Mouse (Mus musculus) embryonic facial prominence, embryonic 12.5 days (tissue): ENCODE data around the gene Ltb4r1. TPM values are rescaled to one million over a fixed set of nuclear protein-coding genes. Genes with fewer than 3 reads are reported as not detected.
A peak's percentile ranks its signal among the peaks of the same experiment; 100 is the strongest.

Source experiments
- ATAC-seq: fragments of 200-750 bp; cut with Nextera tagmentation; 2 replicates; pipeline ENCODE4 v1.8.0; 2017; ENCODE audit not compliant: insufficient number of reproducible peaks, insufficient read depth, low FRiP score, low TSS enrichment
- H3K27ac ChIP-seq: fragments of 300-500 bp; sonication (generic); 2 replicates; pipeline ENCODE4 v1.5.1; 2016; ENCODE audit warnings: mild to moderate bottlenecking
- H3K27me3 ChIP-seq: fragments of 300-500 bp; sonication (generic); 2 replicates; pipeline ENCODE4 v1.6.1; 2016; ENCODE audit warnings: mild to moderate bottlenecking, moderate library complexity
- H3K36me3 ChIP-seq: fragments of 300-500 bp; sonication (generic); 2 replicates; pipeline ENCODE4 v1.6.1; 2016; ENCODE audit warnings: mild to moderate bottlenecking
- H3K4me1 ChIP-seq: fragments of 300-500 bp; sonication (generic); 2 replicates; pipeline ENCODE4 v1.6.1; 2016
- H3K4me2 ChIP-seq: fragments of 300-500 bp; sonication (generic); replicated peaks from 2 replicates; pipeline ENCODE4 v1.6.1; 2016; ENCODE audit warnings: mild to moderate bottlenecking, moderate library complexity
- H3K4me3 ChIP-seq: fragments of 300-500 bp; sonication (generic); 2 replicates; pipeline ENCODE4 v1.5.1; 2016; ENCODE audit warnings: mild to moderate bottlenecking
- H3K9ac ChIP-seq: fragments of 300-500 bp; sonication (generic); 2 replicates; pipeline ENCODE4 v1.6.1; 2016; ENCODE audit warnings: mild to moderate bottlenecking, moderate library complexity
- H3K9me3 ChIP-seq: fragments of 300-500 bp; sonication (generic); 2 replicates; pipeline ENCODE4 v1.6.1; 2016; ENCODE audit warnings: mild to moderate bottlenecking, moderate library complexity
- WGBS: fragments of 180-500 bp; shearing (Covaris S2); methylation state at CpG from one replicate; pipeline ENCODE4 v1.1.7; 2016; 5-methylcytosine and 5-hydroxymethylcytosine counted together
- polyA plus RNA-seq: library from polyadenylated mRNA; unstranded; fragments of >200 nt; fragmentation: Nextera tagmentation; extraction: Ambion mirVana; gene quantifications from 2 replicates; pipeline ENCODE4 v1.2.1, GENCODE M21; 2016

Gene Ltb4r1
- polyA plus RNA-seq, 1 experiment from 2014 or later, result 0.60 TPM

GRCm38 (mm10) chr14:55776711-55777110 is 10.9 kb downstream of the Ltb4r1 start:
- H3K4me3 ChIP-seq, result no peak overlapping the region
- no peak overlapping the region for H3K27ac ChIP-seq
- no peak overlapping the region for H3K4me2 ChIP-seq
- no peaks in the 10 kb centered on the region; the same call in 1 of the 2 replicates for H3K36me3 ChIP-seq
- 58% methylated on average over 7 of the region's 7 CpGs for WGBS
- H3K4me1 ChIP-seq, result peaks cover 11% of the 10 kb centered on the region
- no peaks in the 10 kb centered on the region for H3K9me3 ChIP-seq
- H3K27me3 ChIP-seq, result peaks cover 3% of the 10 kb centered on the region; the same call in 1 of the 2 replicates
- no peak for ATAC-seq
- H3K9ac ChIP-seq, result no peak overlapping the region

GRCm38 (mm10) chr14:55777176-55777575 is 11.4 kb downstream of the Ltb4r1 start:
- Histone ChIP-seq H3K4me3 (no peak overlapping the region), H3K27ac (no peak overlapping the region), H3K4me2 (no peak overlapping the region), H3K36me3 (no peaks in the 10 kb centered on the region; the same call in 1 of the 2 replicates), H3K27me3 (peaks cover 5% of the 10 kb centered on the region; the same call in 1 of the 2 replicates), H3K4me1 (peaks cover 16% of the 10 kb centered on the region), H3K9ac (no peak overlapping the region), H3K9me3 (no peaks in the 10 kb centered on the region)
- WGBS, result 34% methylated on average over 3 of the region's 3 CpGs
- ATAC-seq, result no peak

- Histone ChIP-seq H3K27me3 (peaks cover 5% of the 10 kb centered on the region; the same call in 1 of the 2 replicates), H3K4me2 (no peak overlapping the region), H3K9ac (no peak overlapping the region), H3K36me3 (no peaks in the 10 kb centered on the region; the same call in 1 of the 2 replicates), H3K4me3 (no peak overlapping the region), H3K4me1 (peaks cover 22% of the 10 kb centered on the region), H3K27ac (no peak overlapping the region), H3K9me3 (no peaks in the 10 kb centered on the region)
- no peak for ATAC-seq
- WGBS, result 90% methylated on average over 11 of the region's 11 CpGs
These were observed 12.0 kb downstream of the Ltb4r1 start for GRCm38 (mm10) chr14:55777806-55778205.

GRCm38 (mm10) chr14:55778686-55779085 is 12.9 kb downstream of the Ltb4r1 start:
- Histone ChIP-seq H3K4me1 (peaks cover 23% of the 10 kb centered on the region), H3K9ac (no peak overlapping the region), H3K9me3 (no peaks in the 10 kb centered on the region), H3K27me3 (peaks cover 5% of the 10 kb centered on the region; the same call in 1 of the 2 replicates), H3K4me3 (no peak overlapping the region), H3K36me3 (no peaks in the 10 kb centered on the region; the same call in 1 of the 2 replicates), H3K27ac (no peak overlapping the region), H3K4me2 (no peak overlapping the region)
- 88% methylated on average over 15 of the region's 15 CpGs for WGBS
- ATAC-seq, result no peak

- 63% methylated on average over 16 of the region's 16 CpGs for WGBS
- no peak for ATAC-seq
- Histone ChIP-seq H3K4me3 (no peak overlapping the region), H3K9me3 (no peaks in the 10 kb centered on the region), H3K9ac (no peak overlapping the region), H3K27ac (no peak overlapping the region), H3K4me2 (no peak overlapping the region), H3K36me3 (no peaks in the 10 kb centered on the region; the same call in 1 of the 2 replicates), H3K4me1 (peaks cover 29% of the 10 kb centered on the region), H3K27me3 (peaks cover 14% of the 10 kb centered on the region)
These were observed 13.9 kb downstream of the Ltb4r1 start for GRCm38 (mm10) chr14:55779656-55780055.

- Histone ChIP-seq H3K27me3 (peaks cover 22% of the 10 kb centered on the region), H3K36me3 (no peaks in the 10 kb centered on the region), H3K27ac (no peak overlapping the region), H3K9me3 (no peaks in the 10 kb centered on the region), H3K9ac (no peak overlapping the region), H3K4me1 (peaks cover 29% of the 10 kb centered on the region), H3K4me3 (no peak overlapping the region), H3K4me2 (no peak overlapping the region)
- 84% methylated on average over 11 of the region's 11 CpGs for WGBS
- ATAC-seq, result no peak
These were observed 15.0 kb downstream of the Ltb4r1 start for GRCm38 (mm10) chr14:55780736-55781135.

- H3K36me3 ChIP-seq, result no peaks in the 10 kb centered on the region
- H3K4me3 ChIP-seq, result peak overlapping the region; percentile 16
- H3K9ac ChIP-seq, result peak overlapping the region; percentile 32
- no peak overlapping the region for H3K27ac ChIP-seq
- WGBS, result 16% methylated on average over 14 of the region's 14 CpGs
- peak overlapping the region; percentile 63 for H3K4me2 ChIP-seq
- H3K4me1 ChIP-seq, result peaks cover 29% of the 10 kb centered on the region
- peaks cover 28% of the 10 kb centered on the region for H3K27me3 ChIP-seq
- H3K9me3 ChIP-seq, result no peaks in the 10 kb centered on the region
- ATAC-seq, result peak; percentile 62; the same call in 1 of the 2 replicates
These were observed 15.5 kb downstream of the Ltb4r1 start for GRCm38 (mm10) chr14:55781310-55781709.

- ATAC-seq, result no peak
- H3K4me3 ChIP-seq, result peak overlapping the region; percentile 42
- H3K27ac ChIP-seq, result peak overlapping the region; percentile 73
- peaks cover 40% of the 10 kb centered on the region for H3K27me3 ChIP-seq
- H3K36me3 ChIP-seq, result no peaks in the 10 kb centered on the region
- peak overlapping the region; percentile 32; the same call in 1 of the 2 replicates for H3K9ac ChIP-seq
- H3K4me2 ChIP-seq, result peak overlapping the region; percentile 63
- peaks cover 29% of the 10 kb centered on the region for H3K4me1 ChIP-seq
- 42% methylated on average over 9 of the region's 9 CpGs for WGBS
- no peaks in the 10 kb centered on the region for H3K9me3 ChIP-seq
These were observed 16.7 kb downstream of the Ltb4r1 start for GRCm38 (mm10) chr14:55782361-55782960.

GRCm38 (mm10) chr14:55783171-55783957 is 17.6 kb downstream of the Ltb4r1 start:
- peaks cover 49% of the 10 kb centered on the region for H3K27me3 ChIP-seq
- under 1% methylated on average over 31 of the region's 31 CpGs for WGBS
- peak overlapping the region; percentile 63 for H3K4me2 ChIP-seq
- 0 out of 2 replicates have a peak, but pooled peaks have one; percentile 18 for ATAC-seq
- peak overlapping the region; percentile 42 for H3K4me3 ChIP-seq
- H3K4me1 ChIP-seq, result peaks cover 37% of the 10 kb centered on the region
- H3K36me3 ChIP-seq, result no peaks in the 10 kb centered on the region
- no peaks in the 10 kb centered on the region for H3K9me3 ChIP-seq
- H3K9ac ChIP-seq, result peak overlapping the region; percentile 61
- peak overlapping the region; percentile 73 for H3K27ac ChIP-seq

- Histone ChIP-seq H3K27me3 (peaks cover 54% of the 10 kb centered on the region), H3K4me3 (peak within 1 kb of the TSS; percentile 42), H3K4me1 (peaks cover 42% of the 10 kb centered on the region), H3K4me2 (peak within 1 kb of the TSS; percentile 63), H3K27ac (peak within 1 kb of the TSS; percentile 73), H3K9ac (peak within 1 kb of the TSS; percentile 61), H3K36me3 (no peaks in the 10 kb centered on the region), H3K9me3 (no peaks in the 10 kb centered on the region)
- WGBS, result under 1% methylated on average over 13 of the region's 13 CpGs
- 0 out of 2 replicates have a peak, but pooled peaks have one; percentile 23 for ATAC-seq
These were observed 18.1 kb downstream of the Ltb4r1 start, which contains the start of gene Adcy4 for GRCm38 (mm10) chr14:55783958-55784235. Gene Adcy4 (minus strand): TSS chr14:55784095.

GRCm38 (mm10) chr14:55785195-55785594 is 19.4 kb downstream of the Ltb4r1 start:
- Histone ChIP-seq H3K27ac (no peak overlapping the region), H3K9ac (no peak overlapping the region), H3K4me3 (no peak overlapping the region), H3K9me3 (no peaks in the 10 kb centered on the region), H3K4me1 (peaks cover 42% of the 10 kb centered on the region), H3K36me3 (no peaks in the 10 kb centered on the region), H3K4me2 (no peak overlapping the region), H3K27me3 (peaks cover 62% of the 10 kb centered on the region)
- WGBS, result 26% methylated on average over 6 of the region's 6 CpGs
- no peak for ATAC-seq

GRCm38 (mm10) chr14:55787731-55788130 is 22.0 kb downstream of the Ltb4r1 start:
- no peak for ATAC-seq
- Histone ChIP-seq H3K9me3 (no peaks in the 10 kb centered on the region), H3K27ac (no peak overlapping the region), H3K27me3 (peaks cover 57% of the 10 kb centered on the region), H3K4me1 (peaks cover 20% of the 10 kb centered on the region), H3K4me2 (peak overlapping the region; percentile 75), H3K4me3 (peak overlapping the region; percentile 45), H3K36me3 (no peaks in the 10 kb centered on the region), H3K9ac (0 out of 2 replicates have a peak overlapping the region, but pooled peaks have one; percentile 16)
- 37% methylated on average over 11 of the region's 11 CpGs for WGBS
